Mouse (Mus musculus): ENCODE data around the gene Cdk11b. TPM values are rescaled to one million over a fixed set of nuclear protein-coding genes. Genes with fewer than 3 reads are reported as not detected.
"Not testable (repeated sequence)": the region's sequence is repeated elsewhere in the genome, so short reads cannot be mapped to it uniquely, and the experiment has no call there.

Gene Cdk11b
- total and polyA plus RNA-seq, 2 experiments from 2014 or later, result 15.3 to 36.8 TPM

GRCm38 (mm10) chr4:155669598-155670075 is 45.0 kb downstream of the Cdk11b start:
- WGBS, result under 1% methylated on average over 8 of the region's 8 CpGs
- Histone ChIP-seq H3K4me2 (ENCODE audit: low read depth, low read length) (peak overlapping the region; percentile 67), H3K36me3 (replicated peaks; ENCODE audit: control insufficient read depth, insufficient read depth, low read length) (peaks cover 11% of the 10 kb centered on the region; the same call in 1 of the 2 replicates), H3K4me1 (ENCODE audit: control insufficient read depth, insufficient read depth) (peaks cover 6% of the 10 kb centered on the region), H3K9ac (replicated peaks; ENCODE audit: low read depth, low read length) (no peak overlapping the region), H3K4me3 (ENCODE audit: low read depth, low read length) (peak overlapping the region; percentile 89), H3K27me3 (ENCODE audit: control insufficient read depth, insufficient read depth, low read length) (no peaks in the 10 kb centered on the region), H3K27ac (ENCODE audit: low read depth) (no peak overlapping the region), H3K9me3 (replicated peaks; ENCODE audit: control insufficient read depth, low read length) (no peaks in the 10 kb centered on the region)
- TF ChIP-seq EP300 (IDR thresholded peaks at IDR 0.05; ENCODE audit: low read depth) (no peak), CTCF (IDR thresholded peaks at IDR 0.05; ENCODE audit: low read depth) (no peak)
- ATAC-seq (ENCODE audit: insufficient read depth, low read depth) (no peak), DNase-seq (ENCODE audit: low spot score) (no peak)

- DNase-seq (ENCODE audit: low spot score); H3K27me3 ChIP-seq (ENCODE audit: control insufficient read depth, insufficient read depth, low read length); H3K9ac ChIP-seq (replicated peaks; ENCODE audit: low read depth, low read length); H3K36me3 ChIP-seq (replicated peaks; ENCODE audit: control insufficient read depth, insufficient read depth, low read length); H3K27ac ChIP-seq (ENCODE audit: low read depth); H3K4me3 ChIP-seq (ENCODE audit: low read depth, low read length); ATAC-seq (ENCODE audit: insufficient read depth, low read depth); H3K9me3 ChIP-seq (replicated peaks; ENCODE audit: control insufficient read depth, low read length); H3K4me2 ChIP-seq (ENCODE audit: low read depth, low read length); H3K4me1 ChIP-seq (ENCODE audit: control insufficient read depth, insufficient read depth): not testable (repeated sequence)
- WGBS, result 75% methylated on average over 4 of the region's 4 CpGs
These were observed 45.6 kb downstream of the Cdk11b start for GRCm38 (mm10) chr4:155670236-155670635.

- Histone ChIP-seq H3K4me3 (ENCODE audit: low read depth, low read length) (no peak overlapping the region), H3K27me3 (ENCODE audit: control insufficient read depth, insufficient read depth, low read length) (no peaks in the 10 kb centered on the region), H3K9ac (replicated peaks; ENCODE audit: low read depth, low read length) (no peak overlapping the region), H3K4me2 (ENCODE audit: low read depth, low read length) (no peak overlapping the region), H3K4me1 (ENCODE audit: control insufficient read depth, insufficient read depth) (peaks cover 6% of the 10 kb centered on the region), H3K27ac (ENCODE audit: low read depth) (no peak overlapping the region), H3K9me3 (replicated peaks; ENCODE audit: control insufficient read depth, low read length) (no peaks in the 10 kb centered on the region), H3K36me3 (replicated peaks; ENCODE audit: control insufficient read depth, insufficient read depth, low read length) (no peaks in the 10 kb centered on the region)
- ATAC-seq (ENCODE audit: insufficient read depth, low read depth) (no peak), DNase-seq (ENCODE audit: low spot score) (no peak)
- TF ChIP-seq CTCF (IDR thresholded peaks at IDR 0.05; ENCODE audit: low read depth), result no peak
- TF ChIP-seq EP300 (IDR thresholded peaks at IDR 0.05; ENCODE audit: low read depth), result no peak
- 45% methylated on average over 2 of the region's 2 CpGs for WGBS
These were observed 47.4 kb downstream of the Cdk11b start for GRCm38 (mm10) chr4:155672082-155672481.

- no peaks in the 10 kb centered on the region for H3K4me1 ChIP-seq (ENCODE audit: control insufficient read depth, insufficient read depth)
- TF ChIP-seq CTCF (IDR thresholded peaks at IDR 0.05; ENCODE audit: low read depth) (peak; percentile 47), EP300 (IDR thresholded peaks at IDR 0.05; ENCODE audit: low read depth) (no peak)
- H3K27ac ChIP-seq (ENCODE audit: low read depth), result no peak overlapping the region
- ATAC-seq (ENCODE audit: insufficient read depth, low read depth) (no peak), DNase-seq (ENCODE audit: low spot score) (peak; percentile 17)
- H3K9ac ChIP-seq (replicated peaks; ENCODE audit: low read depth, low read length), result no peak overlapping the region
- no peaks in the 10 kb centered on the region for H3K9me3 ChIP-seq (replicated peaks; ENCODE audit: control insufficient read depth, low read length)
- no peaks in the 10 kb centered on the region for H3K36me3 ChIP-seq (replicated peaks; ENCODE audit: control insufficient read depth, insufficient read depth, low read length)
- 75% methylated on average over 2 of the region's 2 CpGs for WGBS
- H3K27me3 ChIP-seq (ENCODE audit: control insufficient read depth, insufficient read depth, low read length), result no peaks in the 10 kb centered on the region
- H3K4me3 ChIP-seq (ENCODE audit: low read depth, low read length), result no peak overlapping the region
- no peak overlapping the region for H3K4me2 ChIP-seq (ENCODE audit: low read depth, low read length)
These were observed 51.3 kb downstream of the Cdk11b start for GRCm38 (mm10) chr4:155675991-155676390.

GRCm38 (mm10) chr4:155683670-155684277 is 59.1 kb downstream of the Cdk11b start:
- H3K4me2 ChIP-seq (ENCODE audit: low read depth, low read length); ATAC-seq (ENCODE audit: insufficient read depth, low read depth); H3K36me3 ChIP-seq (replicated peaks; ENCODE audit: control insufficient read depth, insufficient read depth, low read length); H3K9ac ChIP-seq (replicated peaks; ENCODE audit: low read depth, low read length); DNase-seq (ENCODE audit: low spot score); H3K4me3 ChIP-seq (ENCODE audit: low read depth, low read length); H3K9me3 ChIP-seq (replicated peaks; ENCODE audit: control insufficient read depth, low read length); H3K4me1 ChIP-seq (ENCODE audit: control insufficient read depth, insufficient read depth); H3K27ac ChIP-seq (ENCODE audit: low read depth); H3K27me3 ChIP-seq (ENCODE audit: control insufficient read depth, insufficient read depth, low read length): not testable (repeated sequence)
- WGBS, result 82% methylated on average over 15 of the region's 19 CpGs

- not testable (repeated sequence) for DNase-seq (ENCODE audit: low spot score); H3K9ac ChIP-seq (replicated peaks; ENCODE audit: low read depth, low read length); H3K4me2 ChIP-seq (ENCODE audit: low read depth, low read length); H3K9me3 ChIP-seq (replicated peaks; ENCODE audit: control insufficient read depth, low read length); H3K27ac ChIP-seq (ENCODE audit: low read depth); H3K27me3 ChIP-seq (ENCODE audit: control insufficient read depth, insufficient read depth, low read length); H3K4me1 ChIP-seq (ENCODE audit: control insufficient read depth, insufficient read depth); H3K4me3 ChIP-seq (ENCODE audit: low read depth, low read length); H3K36me3 ChIP-seq (replicated peaks; ENCODE audit: control insufficient read depth, insufficient read depth, low read length); ATAC-seq (ENCODE audit: insufficient read depth, low read depth)
- 57% methylated on average over 4 of the region's 4 CpGs for WGBS
These were observed 63.1 kb downstream of the Cdk11b start for GRCm38 (mm10) chr4:155687764-155688163.

All from heart, postnatal 0 days (tissue).